ENCODE assay signal across 10 mouse cellular contexts in the genomic region with DNA sequence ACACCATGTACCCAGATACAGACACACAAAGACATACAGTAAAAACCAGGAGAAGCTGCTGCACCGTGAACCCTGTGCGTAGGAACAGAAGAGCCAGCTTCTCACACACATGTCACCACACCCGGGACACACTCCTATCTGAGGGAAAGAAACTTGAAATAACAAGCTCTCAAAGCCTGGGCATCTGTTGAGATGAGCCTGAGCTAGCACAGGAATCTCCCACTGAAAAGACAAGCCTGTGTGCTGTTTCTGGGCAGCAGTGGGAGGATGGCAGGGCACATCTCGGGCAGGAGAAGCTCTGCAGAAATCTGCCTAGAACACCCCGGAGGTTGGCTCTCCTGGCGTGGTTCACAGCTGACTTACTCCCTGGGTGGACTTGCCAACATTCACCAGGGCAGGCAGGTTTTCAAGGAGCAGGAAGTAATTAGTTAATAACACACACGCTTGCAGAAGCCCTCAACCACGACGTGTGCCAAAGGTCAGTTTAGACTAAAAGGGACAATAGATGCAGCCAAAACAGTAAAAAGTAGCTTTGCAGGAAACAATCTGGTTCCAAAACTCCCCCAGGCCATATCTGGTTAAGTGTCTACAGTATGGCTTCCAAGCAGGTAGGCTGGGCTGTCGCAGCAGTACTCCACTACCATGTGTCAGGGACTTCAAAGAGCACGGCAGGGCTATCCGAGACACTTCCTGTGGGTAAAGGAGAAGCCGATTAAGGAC.
DNase-seq lines count a peak whose midpoint lies in the region.
"Had no signal": no experiment of that assay in that cellular context is flagged by ENCODE, and none has a peak within 500 bp of the region (broad histone marks: within the 10 kb centered on the region; RNA-seq: fewer than 3 reads in every experiment).

No protein-coding gene starts in this region.

- H3K27ac ChIP-seq in brown adipose tissue, adult 24 weeks (replicated peaks; ENCODE audit: low read depth, low read length) = 0 out of 2 replicates have a peak overlapping the region, but pooled peaks have one; percentile 14
- H3K27ac ChIP-seq: liver, embryonic 14.5 days had no signal

- peaks cover 17% of the 10 kb centered on the region for H3K4me1 ChIP-seq in brown adipose tissue, adult 24 weeks (ENCODE audit: control insufficient read depth, insufficient read depth, insufficient read length, low read length)

- no peak overlapping the region for H3K4me3 ChIP-seq in brown adipose tissue, adult 24 weeks (ENCODE audit: insufficient read depth, low read depth, low read length)

- DNase-seq in layer of hippocampus, adult 9-11 months = peak; percentile 29
- no peak for DNase-seq in layer of hippocampus, adult 8-10 months (ENCODE audit: low spot score in 2 of 2)
- DNase-seq in kidney, adult 11 months = peak; percentile 76
- DNase-seq in kidney, postnatal 25 days = peak; percentile 71 to 87
- no peak for DNase-seq in cerebellum, adult 11-12 months
- DNase-seq in right cerebral cortex, postnatal 10 days (ENCODE audit: low spot score in 2 of 2) = no peak
- no peak for DNase-seq in liver
- DNase-seq: thymus, postnatal 4 days had no signal

Comparison
In these comparisons a context has a peak if more than half of its experiments do, and no peak if none do; other contexts are left out.
1. DNase-seq: peak in layer of hippocampus, adult 9-11 months (single experiment), kidney, adult 11 months (single experiment) and kidney, postnatal 25 days (2 of 2); none in layer of hippocampus, adult 8-10 months (0 of 2), cerebellum, adult 11-12 months (single experiment), right cerebral cortex, postnatal 10 days (0 of 2) and liver (single experiment).